Mouse (Mus musculus): Measurements from ENCODE around the gene Enc1.
"Not testable (repeated sequence)": the region's sequence is repeated elsewhere in the genome, so short reads cannot be mapped to it uniquely, and the experiment has no call there.

The Enc1 gene

GRCm38 (mm10) chr13:97250551-97251380 is 9.9 kb downstream of the Enc1 start:
- DNase-seq (ENCODE audit: low spot score in 2 of 2), result no peak

GRCm38 (mm10) chr13:97251736-97252135 is 10.8 kb downstream of the Enc1 start:
- no peak for DNase-seq (ENCODE audit: low spot score in 2 of 2)

GRCm38 (mm10) chr13:97252469-97252868 is 11.6 kb downstream of the Enc1 start:
- no peak for DNase-seq (ENCODE audit: low spot score in 2 of 2)

- DNase-seq (ENCODE audit: low spot score in 2 of 2), result no peak
Observed at GRCm38 (mm10) chr13:97253418-97253981, 12.6 kb downstream of the Enc1 start.

- DNase-seq (ENCODE audit: low spot score in 2 of 2), result no peak
Observed at GRCm38 (mm10) chr13:97253994-97254393, 13.1 kb downstream of the Enc1 start.

- DNase-seq (ENCODE audit: low spot score in 2 of 2), result no peak
Observed at GRCm38 (mm10) chr13:97254564-97255164, 13.8 kb downstream of the Enc1 start.

GRCm38 (mm10) chr13:97255976-97256848 is 15.3 kb downstream of the Enc1 start:
- DNase-seq (ENCODE audit: low spot score in 2 of 2), result no peak

GRCm38 (mm10) chr13:97256849-97257379 is 16.0 kb downstream of the Enc1 start:
- no peak for DNase-seq (ENCODE audit: low spot score in 2 of 2)

- no peak for DNase-seq (ENCODE audit: low spot score in 2 of 2)
Observed at GRCm38 (mm10) chr13:97259271-97259670, 18.4 kb downstream of the Enc1 start.

- no peak for DNase-seq (ENCODE audit: low spot score in 2 of 2)
Observed at GRCm38 (mm10) chr13:97260456-97261180, 19.7 kb downstream of the Enc1 start.

GRCm38 (mm10) chr13:97261549-97261948 is 20.6 kb downstream of the Enc1 start:
- no peak for DNase-seq (ENCODE audit: low spot score in 2 of 2)

- no peak for DNase-seq (ENCODE audit: low spot score in 2 of 2)
Observed at GRCm38 (mm10) chr13:97262676-97263075, 21.8 kb downstream of the Enc1 start.

- not testable (repeated sequence) for DNase-seq (ENCODE audit: low spot score in 2 of 2)
Observed at GRCm38 (mm10) chr13:97265534-97265933, 24.6 kb downstream of the Enc1 start.

GRCm38 (mm10) chr13:97270723-97271122 is 29.8 kb downstream of the Enc1 start:
- DNase-seq (ENCODE audit: low spot score in 2 of 2), result no peak

GRCm38 (mm10) chr13:97271641-97272040 is 30.7 kb downstream of the Enc1 start:
- DNase-seq (ENCODE audit: low spot score in 2 of 2), result no peak

GRCm38 (mm10) chr13:97274757-97275156 is 33.9 kb downstream of the Enc1 start:
- DNase-seq (ENCODE audit: low spot score in 2 of 2), result no peak

GRCm38 (mm10) chr13:97275482-97275881 is 34.6 kb downstream of the Enc1 start:
- DNase-seq (ENCODE audit: low spot score in 2 of 2), result no peak

- no peak for DNase-seq (ENCODE audit: low spot score in 2 of 2)
Observed at GRCm38 (mm10) chr13:97282051-97282910, 41.4 kb downstream of the Enc1 start.

GRCm38 (mm10) chr13:97282911-97283281 is 42.0 kb downstream of the Enc1 start:
- DNase-seq (ENCODE audit: low spot score in 2 of 2), result no peak

GRCm38 (mm10) chr13:97287046-97287445 is 46.1 kb downstream of the Enc1 start:
- DNase-seq (ENCODE audit: low spot score in 2 of 2), result no peak

Data from spleen, postnatal 36 days (tissue).